Mouse (Mus musculus): ENCODE data around the gene Iqcd. TPM values are rescaled to one million over a fixed set of nuclear protein-coding genes. Genes with fewer than 3 reads are reported as not detected.

Iqcd gene
- polyA plus RNA-seq, 1 experiment: 0.44 TPM

- TF ChIP-seq POLR2A (IDR thresholded peaks at IDR 0.05; ENCODE audit: low read depth, low read length) (no peak), CTCF (IDR thresholded peaks at IDR 0.05; ENCODE audit: borderline replicate concordance, insufficient read depth, low read length) (no peak)
- Histone ChIP-seq H3K4me1 (ENCODE audit: control insufficient read depth, insufficient read depth, low read length) (no peaks in the 10 kb centered on the region), H3K27ac (ENCODE audit: insufficient read depth, low read length) (no peak overlapping the region), H3K4me3 (ENCODE audit: insufficient read depth, low read length) (no peak overlapping the region)
Measured at GRCm38 (mm10) chr5:120634860-120635259, 46.0 kb downstream of the Iqcd start.

GRCm38 (mm10) chr5:120635633-120636032 lies 46.8 kb downstream of the Iqcd start:
- H3K4me1 ChIP-seq (ENCODE audit: control insufficient read depth, insufficient read depth, low read length): no peaks in the 10 kb centered on the region
- TF ChIP-seq CTCF (IDR thresholded peaks at IDR 0.05; ENCODE audit: borderline replicate concordance, insufficient read depth, low read length) (no peak), POLR2A (IDR thresholded peaks at IDR 0.05; ENCODE audit: low read depth, low read length) (no peak)
- no peak overlapping the region for H3K27ac ChIP-seq (ENCODE audit: insufficient read depth, low read length)
- H3K4me3 ChIP-seq (ENCODE audit: insufficient read depth, low read length): no peak overlapping the region

GRCm38 (mm10) chr5:120640094-120640493 lies 51.3 kb downstream of the Iqcd start:
- Histone ChIP-seq H3K4me3 (ENCODE audit: insufficient read depth, low read length) (no peak overlapping the region), H3K27ac (ENCODE audit: insufficient read depth, low read length) (no peak overlapping the region), H3K4me1 (ENCODE audit: control insufficient read depth, insufficient read depth, low read length) (no peaks in the 10 kb centered on the region)
- TF ChIP-seq CTCF (IDR thresholded peaks at IDR 0.05; ENCODE audit: borderline replicate concordance, insufficient read depth, low read length) (no peak), POLR2A (IDR thresholded peaks at IDR 0.05; ENCODE audit: low read depth, low read length) (no peak)

- Histone ChIP-seq H3K4me1 (ENCODE audit: control insufficient read depth, insufficient read depth, low read length) (no peaks in the 10 kb centered on the region), H3K27ac (ENCODE audit: insufficient read depth, low read length) (no peak overlapping the region), H3K4me3 (ENCODE audit: insufficient read depth, low read length) (no peak overlapping the region)
- TF ChIP-seq POLR2A (IDR thresholded peaks at IDR 0.05; ENCODE audit: low read depth, low read length) (no peak), CTCF (IDR thresholded peaks at IDR 0.05; ENCODE audit: borderline replicate concordance, insufficient read depth, low read length) (no peak)
Measured at GRCm38 (mm10) chr5:120643365-120644085, 54.7 kb downstream of the Iqcd start.

- TF ChIP-seq POLR2A (IDR thresholded peaks at IDR 0.05; ENCODE audit: low read depth, low read length) (no peak), CTCF (IDR thresholded peaks at IDR 0.05; ENCODE audit: borderline replicate concordance, insufficient read depth, low read length) (no peak)
- no peak overlapping the region for H3K4me3 ChIP-seq (ENCODE audit: insufficient read depth, low read length)
- no peak overlapping the region for H3K27ac ChIP-seq (ENCODE audit: insufficient read depth, low read length)
- no peaks in the 10 kb centered on the region for H3K4me1 ChIP-seq (ENCODE audit: control insufficient read depth, insufficient read depth, low read length)
Measured at GRCm38 (mm10) chr5:120644227-120644626, 55.4 kb downstream of the Iqcd start.

- TF ChIP-seq POLR2A (IDR thresholded peaks at IDR 0.05; ENCODE audit: low read depth, low read length) (no peak), CTCF (IDR thresholded peaks at IDR 0.05; ENCODE audit: borderline replicate concordance, insufficient read depth, low read length) (no peak)
- no peak overlapping the region for H3K4me3 ChIP-seq (ENCODE audit: insufficient read depth, low read length)
- H3K4me1 ChIP-seq (ENCODE audit: control insufficient read depth, insufficient read depth, low read length): no peaks in the 10 kb centered on the region
- H3K27ac ChIP-seq (ENCODE audit: insufficient read depth, low read length): no peak overlapping the region
Measured at GRCm38 (mm10) chr5:120645851-120646250, 57.0 kb downstream of the Iqcd start.

GRCm38 (mm10) chr5:120647361-120647760 lies 58.5 kb downstream of the Iqcd start:
- TF ChIP-seq POLR2A (IDR thresholded peaks at IDR 0.05; ENCODE audit: low read depth, low read length): no peak
- no peak for TF ChIP-seq CTCF (IDR thresholded peaks at IDR 0.05; ENCODE audit: borderline replicate concordance, insufficient read depth, low read length)
- H3K4me3 ChIP-seq (ENCODE audit: insufficient read depth, low read length): no peak overlapping the region
- no peaks in the 10 kb centered on the region for H3K4me1 ChIP-seq (ENCODE audit: control insufficient read depth, insufficient read depth, low read length)
- no peak overlapping the region for H3K27ac ChIP-seq (ENCODE audit: insufficient read depth, low read length)

GRCm38 (mm10) chr5:120647814-120648491 lies 59.1 kb downstream of the Iqcd start:
- Histone ChIP-seq H3K27ac (ENCODE audit: insufficient read depth, low read length) (no peak overlapping the region), H3K4me3 (ENCODE audit: insufficient read depth, low read length) (no peak overlapping the region)

GRCm38 (mm10) chr5:120648569-120649373 lies 60.0 kb downstream of the Iqcd start, which contains the start of gene Rasal1:
TSS of gene Rasal1 (plus strand) at chr5:120648812.
- H3K27ac ChIP-seq (ENCODE audit: insufficient read depth, low read length): no peak within 1 kb of the TSS
- no peaks in the 10 kb centered on the region for H3K4me1 ChIP-seq (ENCODE audit: control insufficient read depth, insufficient read depth, low read length)
- H3K4me3 ChIP-seq (ENCODE audit: insufficient read depth, low read length): peak within 1 kb of the TSS; percentile 7; the same call in 1 of the 2 replicates
- TF ChIP-seq POLR2A (IDR thresholded peaks at IDR 0.05; ENCODE audit: low read depth, low read length) (no peak), CTCF (IDR thresholded peaks at IDR 0.05; ENCODE audit: borderline replicate concordance, insufficient read depth, low read length) (0 out of 2 replicates have a peak, but pooled peaks have one; percentile 27)

More at GRCm38 (mm10) chr5:120647814-120648491, 59.1 kb downstream of the Iqcd start:
- no peaks in the 10 kb centered on the region for H3K4me1 ChIP-seq (ENCODE audit: control insufficient read depth, insufficient read depth, low read length)
- no peak for TF ChIP-seq POLR2A (IDR thresholded peaks at IDR 0.05; ENCODE audit: low read depth, low read length)
- no peak for TF ChIP-seq CTCF (IDR thresholded peaks at IDR 0.05; ENCODE audit: borderline replicate concordance, insufficient read depth, low read length)

Measured in embryonic fibroblast, embryonic 13.5 days (primary cell).